Mouse (Mus musculus): Measurements from ENCODE around the gene Esrrb. TPM values are rescaled to one million over a fixed set of nuclear protein-coding genes. Genes with fewer than 3 reads are reported as not detected.

Gene Esrrb
- polyA plus RNA-seq, 1 experiment from 2014 or later = 0.71 TPM

DNA sequence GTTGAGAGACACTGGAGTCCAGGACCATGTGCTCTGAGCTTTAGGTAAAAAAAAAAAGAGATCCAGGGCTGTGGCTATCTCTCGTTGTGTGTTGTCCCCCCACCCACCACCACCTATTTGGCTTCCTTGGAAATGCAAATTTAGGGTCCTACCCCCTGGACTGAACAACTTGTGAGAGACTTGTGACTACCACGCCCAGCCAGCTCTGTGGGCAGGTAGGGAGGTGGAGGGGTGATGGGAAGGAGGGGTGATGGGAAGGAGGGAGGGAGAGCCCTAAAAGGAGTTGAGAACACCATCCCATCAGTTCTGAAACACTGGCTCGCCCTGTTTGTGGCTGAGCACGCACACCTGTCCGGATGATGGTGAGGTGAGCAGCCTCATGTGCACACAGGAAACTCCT is 118.0 kb downstream of the Esrrb start:
- H3K4me1 ChIP-seq (replicated peaks) = 0 out of 2 replicates have a peak, but pooled peaks cover 4% of the 10 kb centered on the region
- WGBS = 79% methylated on average over 5 of the region's 5 CpGs
- H3K27ac ChIP-seq = no peak overlapping the region
- H3K9me3 ChIP-seq = no peaks in the 10 kb centered on the region
- no peak for DNase-seq (ENCODE audit: low spot score)
- H3K27me3 ChIP-seq (ENCODE audit: insufficient read depth, poor library complexity, severe bottlenecking) = no peaks in the 10 kb centered on the region
- no peak overlapping the region for H3K4me3 ChIP-seq
- no peaks in the 10 kb centered on the region for H3K36me3 ChIP-seq

- Histone ChIP-seq H3K36me3 (no peaks in the 10 kb centered on the region), H3K27ac (no peak overlapping the region), H3K4me1 (replicated peaks) (peaks cover 3% of the 10 kb centered on the region; the same call in 1 of the 2 replicates), H3K4me3 (no peak overlapping the region), H3K9me3 (no peaks in the 10 kb centered on the region), H3K27me3 (ENCODE audit: insufficient read depth, poor library complexity, severe bottlenecking) (no peaks in the 10 kb centered on the region)
- DNase-seq (ENCODE audit: low spot score) = no peak
- 85% methylated on average over 6 of the region's 6 CpGs for WGBS
Observed at GRCm38 (mm10) chr12:86482029-86482428, 121.1 kb downstream of the Esrrb start.

DNA sequence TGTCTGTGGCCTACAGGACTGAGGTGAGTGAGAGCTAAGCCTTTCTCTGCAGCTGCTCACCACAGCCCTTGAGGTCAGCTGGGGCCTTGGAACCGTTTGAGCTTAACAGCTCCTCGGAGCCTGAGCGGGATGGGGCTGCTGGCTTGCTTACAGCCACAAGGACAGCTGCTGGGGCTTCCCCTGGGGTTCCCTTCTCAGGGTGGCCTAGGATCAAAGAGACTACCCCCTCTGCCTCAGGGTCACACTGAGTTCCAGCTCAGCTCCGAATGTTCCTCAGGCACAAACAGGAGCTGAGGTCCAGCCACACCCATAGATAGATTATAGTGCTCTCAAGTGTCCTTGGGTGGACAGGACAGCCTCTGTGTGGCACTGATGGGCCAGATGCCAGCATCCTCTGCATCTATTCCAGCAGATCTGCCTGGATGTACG is 122.5 kb downstream of the Esrrb start:
- no peaks in the 10 kb centered on the region for H3K36me3 ChIP-seq
- no peak for DNase-seq (ENCODE audit: low spot score)
- no peaks in the 10 kb centered on the region for H3K27me3 ChIP-seq (ENCODE audit: insufficient read depth, poor library complexity, severe bottlenecking)
- WGBS = 50% methylated on average over 5 of the region's 5 CpGs
- no peak overlapping the region for H3K4me3 ChIP-seq
- H3K9me3 ChIP-seq = no peaks in the 10 kb centered on the region
- peaks cover 3% of the 10 kb centered on the region; the same call in 1 of the 2 replicates for H3K4me1 ChIP-seq (replicated peaks)
- H3K27ac ChIP-seq = peak overlapping the region; percentile 23; the same call in 1 of the 2 replicates

DNA sequence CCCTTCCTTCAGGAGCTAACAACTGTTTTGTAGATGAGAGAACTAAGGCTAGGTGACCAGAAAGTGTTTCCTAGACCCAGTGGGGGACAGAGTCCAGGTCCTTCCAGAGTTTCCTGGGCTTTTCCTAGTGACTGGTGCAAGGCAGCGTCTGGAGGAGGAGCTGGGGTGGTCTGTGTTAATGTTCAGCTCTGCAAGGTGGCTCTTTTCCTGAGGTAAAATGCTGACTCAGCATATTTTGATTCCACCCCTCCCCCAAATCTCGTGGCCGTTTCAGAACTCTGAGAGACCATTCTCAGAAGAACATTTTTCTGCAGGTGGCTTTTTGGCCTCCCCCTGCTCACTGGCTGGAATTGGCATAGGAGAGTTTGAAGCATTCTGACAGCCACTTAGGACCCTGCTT is 127.1 kb downstream of the Esrrb start:
- no peak overlapping the region for H3K4me3 ChIP-seq
- 77% methylated on average over 3 of the region's 3 CpGs for WGBS
- no peaks in the 10 kb centered on the region for H3K36me3 ChIP-seq
- peaks cover 8% of the 10 kb centered on the region; the same call in 1 of the 2 replicates for H3K4me1 ChIP-seq (replicated peaks)
- no peaks in the 10 kb centered on the region for H3K9me3 ChIP-seq
- no peaks in the 10 kb centered on the region for H3K27me3 ChIP-seq (ENCODE audit: insufficient read depth, poor library complexity, severe bottlenecking)
- no peak for DNase-seq (ENCODE audit: low spot score)
- H3K27ac ChIP-seq = no peak overlapping the region

DNA sequence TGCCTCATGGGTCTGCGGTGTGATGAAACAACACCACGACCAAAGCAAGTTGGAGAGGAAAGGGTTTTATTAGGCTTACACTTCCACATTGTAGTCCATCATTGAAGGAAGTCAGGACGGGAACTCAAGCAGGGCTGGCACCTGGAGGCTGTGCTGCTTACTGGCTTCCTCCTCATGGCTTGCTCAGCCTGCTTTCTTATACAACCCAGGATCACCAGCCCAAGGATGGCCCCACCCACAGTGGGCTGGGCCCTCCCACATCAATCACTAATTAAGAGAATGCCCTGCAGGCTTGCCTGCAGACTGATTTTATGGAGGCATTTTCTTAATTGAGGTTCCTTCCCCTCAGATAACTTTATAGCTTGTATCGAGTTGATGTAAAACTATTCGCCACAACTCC is 129.1 kb downstream of the Esrrb start:
- H3K4me3 ChIP-seq = no peak overlapping the region
- no peak for DNase-seq (ENCODE audit: low spot score)
- H3K27me3 ChIP-seq (ENCODE audit: insufficient read depth, poor library complexity, severe bottlenecking) = no peaks in the 10 kb centered on the region
- H3K27ac ChIP-seq = no peak overlapping the region
- H3K36me3 ChIP-seq = no peaks in the 10 kb centered on the region
- H3K4me1 ChIP-seq (replicated peaks) = peaks cover 4% of the 10 kb centered on the region; the same call in 1 of the 2 replicates
- H3K9me3 ChIP-seq = no peaks in the 10 kb centered on the region
- 89% methylated on average over 5 of the region's 5 CpGs for WGBS

DNA sequence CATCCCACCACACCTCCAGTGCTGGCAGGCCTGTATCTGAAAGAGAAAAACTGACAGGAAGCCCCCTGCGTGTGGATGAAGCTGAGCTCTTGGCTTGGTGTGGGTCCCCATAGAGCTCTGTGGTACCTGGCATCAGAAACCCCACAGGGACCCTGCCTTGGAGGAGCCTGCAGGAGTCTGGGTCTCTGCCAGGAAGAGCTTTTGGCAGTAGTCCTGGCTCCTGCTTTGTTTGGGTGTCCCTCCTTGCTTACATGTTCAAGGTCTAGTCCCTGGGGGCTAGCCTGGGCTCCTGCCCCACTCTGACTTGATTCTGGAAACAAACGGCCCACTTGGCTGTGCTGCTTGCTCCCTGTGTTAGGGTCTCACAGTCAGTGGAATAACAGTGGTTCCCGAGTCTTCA is 130.6 kb downstream of the Esrrb start:
- no peaks in the 10 kb centered on the region for H3K27me3 ChIP-seq (ENCODE audit: insufficient read depth, poor library complexity, severe bottlenecking)
- no peak overlapping the region for H3K27ac ChIP-seq
- no peaks in the 10 kb centered on the region for H3K36me3 ChIP-seq
- WGBS = 73% methylated on average over 3 of the region's 3 CpGs
- H3K4me3 ChIP-seq = no peak overlapping the region
- no peaks in the 10 kb centered on the region for H3K9me3 ChIP-seq
- peaks cover 4% of the 10 kb centered on the region; the same call in 1 of the 2 replicates for H3K4me1 ChIP-seq (replicated peaks)
- DNase-seq (ENCODE audit: low spot score) = no peak

DNA sequence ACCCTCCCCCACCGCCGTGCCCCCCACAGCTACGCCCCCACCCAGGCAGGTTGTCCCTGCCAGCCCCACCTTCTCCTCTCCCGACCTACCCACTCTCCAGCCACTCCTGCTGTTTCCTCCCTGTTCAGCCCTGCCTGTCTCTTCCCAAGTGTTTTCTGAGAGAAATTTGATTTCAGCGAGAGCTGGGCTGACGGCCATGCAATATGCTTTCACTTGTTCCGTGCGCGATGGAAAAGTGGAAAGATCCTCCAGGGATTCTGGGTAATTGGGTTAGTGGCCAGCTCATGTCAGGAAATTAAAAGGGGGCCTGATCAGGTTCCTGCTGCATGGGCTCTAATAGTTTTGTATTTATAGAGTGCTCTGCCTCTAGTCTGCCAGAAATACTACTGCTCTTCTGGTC is 131.9 kb downstream of the Esrrb start:
- Histone ChIP-seq H3K4me3 (no peak overlapping the region), H3K9me3 (no peaks in the 10 kb centered on the region; the same call in 1 of the 2 replicates), H3K4me1 (replicated peaks) (peaks cover 4% of the 10 kb centered on the region; the same call in 1 of the 2 replicates), H3K27ac (no peak overlapping the region), H3K36me3 (no peaks in the 10 kb centered on the region), H3K27me3 (ENCODE audit: insufficient read depth, poor library complexity, severe bottlenecking) (no peaks in the 10 kb centered on the region)
- no peak for DNase-seq (ENCODE audit: low spot score)
- 38% methylated on average over 9 of the region's 9 CpGs for WGBS

DNA sequence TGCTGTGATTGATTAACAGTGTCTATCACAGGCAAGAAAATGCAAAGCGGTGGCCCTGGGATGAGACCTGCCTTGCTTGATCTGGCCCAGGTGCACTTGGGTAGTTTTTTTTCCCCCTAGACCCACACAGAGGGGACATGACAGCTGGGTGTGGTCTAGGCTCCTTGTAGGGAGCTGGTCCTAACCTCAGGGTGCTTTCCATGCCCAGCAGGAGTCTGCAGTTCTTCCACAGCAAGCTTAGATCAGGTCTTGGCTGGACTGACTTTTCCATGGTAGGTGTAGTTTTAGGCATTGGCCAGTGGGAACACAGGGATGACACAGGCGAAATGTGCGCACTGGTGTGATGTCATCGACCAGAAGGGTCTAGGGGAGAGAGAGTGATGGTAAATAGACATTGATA is 136.2 kb downstream of the Esrrb start:
- Histone ChIP-seq H3K4me1 (replicated peaks) (peaks cover 11% of the 10 kb centered on the region; the same call in 1 of the 2 replicates), H3K36me3 (no peaks in the 10 kb centered on the region), H3K27me3 (ENCODE audit: insufficient read depth, poor library complexity, severe bottlenecking) (no peaks in the 10 kb centered on the region), H3K9me3 (no peaks in the 10 kb centered on the region; the same call in 1 of the 2 replicates), H3K4me3 (no peak overlapping the region), H3K27ac (no peak overlapping the region)
- DNase-seq (ENCODE audit: low spot score) = no peak
- WGBS = 95% methylated on average over 4 of the region's 4 CpGs

- Histone ChIP-seq H3K36me3 (no peaks in the 10 kb centered on the region), H3K4me1 (replicated peaks) (0 out of 2 replicates have a peak, but pooled peaks cover 7% of the 10 kb centered on the region), H3K27me3 (ENCODE audit: insufficient read depth, poor library complexity, severe bottlenecking) (peaks cover 6% of the 10 kb centered on the region), H3K4me3 (no peak overlapping the region), H3K9me3 (no peaks in the 10 kb centered on the region; the same call in 1 of the 2 replicates), H3K27ac (no peak overlapping the region)
- WGBS = 32% methylated on average over 6 of the region's 6 CpGs
- DNase-seq (ENCODE audit: low spot score) = no peak
Observed at GRCm38 (mm10) chr12:86498765-86499164, 137.8 kb downstream of the Esrrb start.

DNA sequence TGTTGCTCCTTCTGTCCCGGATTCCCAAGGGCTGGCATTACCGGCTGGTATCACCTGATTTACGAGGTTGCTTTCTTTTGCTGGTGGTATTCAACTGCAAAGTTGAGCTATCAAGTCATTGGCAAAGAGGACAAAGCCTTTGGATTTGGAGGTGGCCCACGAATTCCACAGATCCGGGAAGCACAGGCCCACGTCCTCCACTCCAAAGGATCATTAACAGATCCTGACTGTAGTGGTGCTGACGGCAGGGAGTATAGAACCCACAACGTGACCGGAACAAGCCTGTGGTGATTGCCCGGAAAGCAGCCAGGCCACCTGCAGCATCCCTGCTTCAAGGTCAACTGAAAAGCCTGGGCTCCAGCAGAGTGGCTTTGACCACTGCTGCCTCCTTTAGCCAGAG is 140.8 kb downstream of the Esrrb start:
- DNase-seq (ENCODE audit: low spot score) = no peak
- Histone ChIP-seq H3K4me1 (replicated peaks) (0 out of 2 replicates have a peak, but pooled peaks cover 7% of the 10 kb centered on the region), H3K27me3 (ENCODE audit: insufficient read depth, poor library complexity, severe bottlenecking) (peaks cover 6% of the 10 kb centered on the region), H3K27ac (no peak overlapping the region), H3K36me3 (no peaks in the 10 kb centered on the region), H3K4me3 (no peak overlapping the region), H3K9me3 (no peaks in the 10 kb centered on the region; the same call in 1 of the 2 replicates)
- WGBS = 81% methylated on average over 10 of the region's 10 CpGs

DNA sequence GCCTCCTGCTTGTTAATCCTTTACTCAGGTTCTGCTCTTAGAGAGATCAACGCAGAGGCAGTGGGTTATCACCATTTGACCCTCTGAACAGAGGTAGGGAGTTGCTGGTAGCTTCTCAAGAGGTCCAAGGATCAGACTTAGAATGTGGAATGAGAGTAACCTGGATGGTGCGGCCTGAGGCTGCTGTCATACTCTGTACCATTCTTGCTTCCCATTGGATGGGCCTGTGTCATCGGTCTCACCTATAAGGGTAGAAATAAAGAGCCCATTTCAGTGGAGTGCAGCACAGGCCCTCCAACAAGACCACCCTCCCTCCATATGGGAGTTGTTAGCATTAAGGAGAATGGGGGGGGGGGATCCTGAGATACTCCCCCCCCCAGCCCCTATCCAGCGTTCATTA is 143.0 kb downstream of the Esrrb start:
- WGBS = 86% methylated on average over 4 of the region's 4 CpGs
- H3K27ac ChIP-seq = no peak overlapping the region

GRCm38 (mm10) chr12:86504321-86504720 is 143.4 kb downstream of the Esrrb start:
- Histone ChIP-seq H3K4me1 (replicated peaks) (peaks cover 2% of the 10 kb centered on the region), H3K36me3 (no peaks in the 10 kb centered on the region), H3K9me3 (no peaks in the 10 kb centered on the region), H3K27me3 (ENCODE audit: insufficient read depth, poor library complexity, severe bottlenecking) (peaks cover 6% of the 10 kb centered on the region), H3K4me3 (no peak overlapping the region), H3K27ac (no peak overlapping the region)
- no peak for DNase-seq (ENCODE audit: low spot score)
- WGBS = 85% methylated on average over 3 of the region's 3 CpGs

More for the DNA sequence above, 143.0 kb downstream of the Esrrb start:
- H3K27me3 ChIP-seq (ENCODE audit: insufficient read depth, poor library complexity, severe bottlenecking) = peaks cover 6% of the 10 kb centered on the region
- H3K4me1 ChIP-seq (replicated peaks) = 0 out of 2 replicates have a peak, but pooled peaks cover 3% of the 10 kb centered on the region
- H3K9me3 ChIP-seq = no peaks in the 10 kb centered on the region
- H3K36me3 ChIP-seq = no peaks in the 10 kb centered on the region
- no peak for DNase-seq (ENCODE audit: low spot score)
- H3K4me3 ChIP-seq = no peak overlapping the region

DNA sequence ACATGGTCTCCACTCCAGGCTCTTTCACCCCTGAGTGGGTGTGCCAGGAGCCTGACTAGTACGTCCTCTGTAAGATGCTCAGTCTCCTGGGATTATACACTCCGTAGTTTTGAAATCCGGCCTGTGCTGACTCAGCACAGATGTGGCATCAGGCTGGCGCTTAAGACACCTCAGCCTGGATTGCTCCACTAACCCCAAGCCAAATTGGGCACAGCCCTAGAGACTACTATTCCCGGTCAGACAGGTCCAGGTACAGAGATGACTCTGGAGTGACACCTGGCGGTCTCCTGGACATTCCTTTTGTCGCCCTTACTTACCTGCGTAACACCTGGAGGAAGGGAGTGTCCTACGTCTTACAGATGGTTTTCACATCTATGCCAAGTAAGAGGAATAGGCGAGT is 146.8 kb downstream of the Esrrb start:
- H3K4me3 ChIP-seq = no peak overlapping the region
- peaks cover 10% of the 10 kb centered on the region for H3K4me1 ChIP-seq (replicated peaks)
- no peak overlapping the region for H3K27ac ChIP-seq
- H3K36me3 ChIP-seq = no peaks in the 10 kb centered on the region
- no peak for DNase-seq (ENCODE audit: low spot score)
- H3K27me3 ChIP-seq (ENCODE audit: insufficient read depth, poor library complexity, severe bottlenecking) = peaks cover 4% of the 10 kb centered on the region
- 82% methylated on average over 10 of the region's 10 CpGs for WGBS
- H3K9me3 ChIP-seq = no peaks in the 10 kb centered on the region

Data from hindbrain, embryonic 10.5 days (tissue).